Mouse (Mus musculus) midbrain, embryonic 15.5 days (tissue): ENCODE measurements at regions not wholly inside any gene's neighbourhood (a gene's known extent, or its start where the extent isn't known, plus 50 kb on each side); places are given as distances from the start of the nearest gene placed in this dataset.
A peak's percentile ranks its signal among the peaks of the same experiment; 100 is the strongest.

ENCODE experiments used
- ATAC-seq: fragments of 200-750 bp; cut with Nextera tagmentation; replicated peaks from 2 replicates; pipeline ENCODE4 v1.8.0; 2017; ENCODE audit warnings: moderate TSS enrichment
- H3K27ac ChIP-seq: fragments of 300-500 bp; sonication (generic); 2 replicates; pipeline ENCODE4 v1.5.1; 2015; ENCODE audit warnings: mild to moderate bottlenecking, inconsistent platforms
- H3K27me3 ChIP-seq: fragments of 300-500 bp; sonication (generic); replicated peaks from 2 replicates; pipeline ENCODE4 v1.6.1; 2015; ENCODE audit warnings: inconsistent platforms
- H3K36me3 ChIP-seq: fragments of 300-500 bp; sonication (generic); replicated peaks from 2 replicates; pipeline ENCODE4 v1.6.1; 2015; ENCODE audit warnings: inconsistent platforms
- H3K4me1 ChIP-seq: fragments of 300-500 bp; sonication (generic); 2 replicates; pipeline ENCODE4 v1.6.1; 2015; ENCODE audit warnings: inconsistent platforms
- H3K4me2 ChIP-seq: fragments of 300-500 bp; sonication (generic); 2 replicates; pipeline ENCODE4 v1.6.1; 2015; ENCODE audit warnings: inconsistent platforms, mild to moderate bottlenecking, moderate library complexity
- H3K4me3 ChIP-seq: fragments of 300-500 bp; sonication (generic); 2 replicates; pipeline ENCODE4 v1.5.1; 2015; ENCODE audit warnings: mild to moderate bottlenecking, inconsistent platforms
- H3K9ac ChIP-seq: fragments of 300-500 bp; sonication (generic); 2 replicates; pipeline ENCODE4 v1.6.1; 2015; ENCODE audit warnings: mild to moderate bottlenecking, inconsistent platforms
- H3K9me3 ChIP-seq: fragments of 300-500 bp; sonication (generic); 2 replicates; pipeline ENCODE4 v1.6.1; 2016; ENCODE audit warnings: inconsistent platforms
- WGBS: fragments of 180-500 bp; shearing (Covaris S2); methylation state at CpG from one replicate; pipeline ENCODE4 v1.1.7; 2015; ENCODE audit warnings: mixed read lengths; 5-methylcytosine and 5-hydroxymethylcytosine counted together

GRCm38 (mm10) chr16:8117543-8118167 lies 307.3 kb downstream of the Tmem114 start:
- Histone ChIP-seq H3K4me3 (no peak overlapping the region), H3K27ac (no peak overlapping the region), H3K9ac (no peak overlapping the region), H3K27me3 (no peaks in the 10 kb centered on the region), H3K4me1 (no peaks in the 10 kb centered on the region), H3K9me3 (no peaks in the 10 kb centered on the region), H3K4me2 (no peak overlapping the region), H3K36me3 (no peaks in the 10 kb centered on the region)
- WGBS = 55% methylated on average over 11 of the region's 11 CpGs
- no peak for ATAC-seq

DNA sequence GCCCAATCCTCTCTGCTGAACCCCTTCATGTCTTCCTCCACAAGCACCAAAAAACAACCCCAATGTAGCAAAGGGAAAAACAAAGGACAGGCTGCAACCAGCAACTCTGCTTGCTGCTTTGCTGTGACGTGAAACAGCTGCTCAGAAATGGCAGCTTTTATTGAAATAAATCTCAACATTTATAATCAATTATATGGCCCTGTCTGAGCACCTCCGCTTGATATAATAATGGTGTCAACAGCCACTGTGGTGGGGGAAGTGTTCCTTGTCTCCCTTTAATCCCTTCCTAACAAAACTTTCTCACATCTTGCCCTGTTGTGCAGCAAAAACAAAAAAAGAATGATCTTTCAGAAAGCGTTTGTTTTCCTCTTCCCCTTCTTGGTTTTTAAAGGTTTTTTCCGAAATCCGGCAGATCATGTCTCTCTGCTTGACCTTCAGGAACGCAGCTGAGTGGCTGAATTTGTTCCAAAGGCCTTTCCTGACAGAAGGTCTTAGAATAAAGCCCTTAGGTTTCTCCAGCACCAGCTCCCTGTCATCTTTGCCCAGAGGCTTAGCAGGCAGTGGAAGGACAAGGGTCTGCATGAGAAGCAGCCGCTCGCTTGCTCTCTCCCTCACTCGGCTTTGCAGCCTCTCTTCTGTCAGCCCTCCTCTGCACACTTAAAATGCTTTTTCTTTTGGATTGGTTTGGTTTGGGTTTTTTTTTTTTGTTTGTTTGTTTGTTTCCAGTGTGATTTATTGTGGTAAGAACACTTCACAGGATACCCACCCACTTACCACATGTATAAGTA lies 313.4 kb downstream of the Tmem114 start:
- no peaks in the 10 kb centered on the region for H3K36me3 ChIP-seq
- H3K9ac ChIP-seq = no peak overlapping the region
- no peaks in the 10 kb centered on the region for H3K27me3 ChIP-seq
- H3K9me3 ChIP-seq = no peaks in the 10 kb centered on the region
- WGBS = 33% methylated on average over 9 of the region's 9 CpGs
- H3K4me2 ChIP-seq = no peak overlapping the region
- H3K4me1 ChIP-seq = 0 out of 2 replicates have a peak, but pooled peaks cover 7% of the 10 kb centered on the region
- H3K27ac ChIP-seq = peak overlapping the region; percentile 39; the same call in 1 of the 2 replicates
- no peak overlapping the region for H3K4me3 ChIP-seq
- ATAC-seq = no peak

DNA sequence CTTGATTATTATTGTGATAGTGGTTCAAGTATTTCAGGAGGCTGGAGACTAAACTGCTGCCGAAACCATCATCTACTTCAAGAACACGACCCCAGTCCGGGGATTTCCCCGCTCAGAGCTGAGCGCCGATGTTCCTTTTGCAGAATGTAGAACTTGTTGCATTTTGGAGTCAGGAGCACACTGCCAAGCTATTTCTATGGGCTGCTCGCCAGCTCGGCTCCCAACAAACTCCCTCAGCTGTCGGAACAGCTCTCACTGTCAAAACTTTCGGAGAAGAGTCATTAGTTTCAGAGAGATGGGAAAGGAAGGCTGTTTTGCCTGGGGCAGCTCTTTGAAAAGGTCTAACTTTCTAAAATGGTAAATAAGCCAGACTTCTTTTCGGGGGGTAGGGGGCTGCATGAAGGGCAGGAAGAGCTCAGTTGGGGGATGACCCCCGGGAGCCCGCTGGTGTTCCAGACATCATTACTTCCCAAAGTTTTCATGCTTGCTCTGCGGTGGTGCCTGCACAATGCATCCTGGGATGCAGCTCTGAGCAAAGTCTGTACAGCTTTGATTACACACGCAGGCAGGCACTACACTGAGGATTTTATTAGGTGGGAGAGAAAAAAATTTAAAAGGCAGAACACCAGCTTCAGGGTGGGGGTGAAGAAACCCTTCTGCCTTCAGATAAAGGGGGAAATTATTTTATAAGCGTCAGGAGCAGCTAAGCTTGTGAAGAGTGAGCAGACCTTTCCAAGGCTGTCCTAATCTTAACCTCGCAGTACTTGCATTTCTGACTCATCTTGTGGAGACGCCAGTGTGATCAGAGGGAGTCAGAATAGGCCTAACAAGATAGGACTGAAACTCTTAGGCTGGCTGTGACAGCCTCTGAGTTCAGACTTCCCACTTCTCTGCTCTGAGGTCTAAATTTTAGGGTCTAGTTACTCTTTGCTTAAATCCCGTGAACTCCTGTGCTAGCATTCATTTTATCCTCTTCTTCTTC lies 316.5 kb downstream of the Tmem114 start:
- no peak for ATAC-seq

DNA sequence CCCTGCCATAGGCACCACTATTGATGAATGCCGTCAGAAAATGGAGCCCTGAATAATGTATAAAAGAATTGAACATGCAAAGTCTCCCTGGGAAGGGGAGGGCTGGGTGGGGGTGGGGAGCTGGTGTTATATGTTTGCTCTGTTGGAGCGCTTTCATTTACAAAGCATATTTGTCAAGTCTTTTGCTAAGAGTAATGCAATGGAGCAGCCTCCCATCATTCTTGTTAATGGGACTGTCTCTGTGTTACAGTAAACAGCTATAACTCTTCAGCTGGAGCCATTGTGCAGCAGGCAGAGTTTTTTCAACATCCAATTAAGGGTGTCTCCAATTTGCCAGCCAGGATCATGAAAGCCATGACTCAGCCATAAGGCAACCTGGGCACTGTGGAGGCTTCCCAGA lies 345.9 kb downstream of the Tmem114 start:
- WGBS = 63% methylated on average over 2 of the region's 2 CpGs
- Histone ChIP-seq H3K36me3 (no peaks in the 10 kb centered on the region), H3K4me2 (no peak overlapping the region), H3K4me3 (no peak overlapping the region), H3K27ac (no peak overlapping the region), H3K9ac (no peak overlapping the region), H3K4me1 (peaks cover 6% of the 10 kb centered on the region; the same call in 1 of the 2 replicates), H3K9me3 (no peaks in the 10 kb centered on the region), H3K27me3 (no peaks in the 10 kb centered on the region)
- no peak for ATAC-seq

More for the DNA sequence above, 316.5 kb downstream of the Tmem114 start:
- Histone ChIP-seq H3K9ac (no peak overlapping the region), H3K36me3 (no peaks in the 10 kb centered on the region), H3K9me3 (no peaks in the 10 kb centered on the region), H3K4me2 (no peak overlapping the region), H3K27ac (no peak overlapping the region), H3K4me3 (no peak overlapping the region), H3K4me1 (0 out of 2 replicates have a peak, but pooled peaks cover 7% of the 10 kb centered on the region), H3K27me3 (no peaks in the 10 kb centered on the region)
- 69% methylated on average over 19 of the region's 19 CpGs for WGBS

GRCm38 (mm10) chr16:8078461-8078860 lies 346.5 kb downstream of the Tmem114 start:
- 65% methylated on average over 3 of the region's 3 CpGs for WGBS
- H3K4me2 ChIP-seq = no peak overlapping the region
- H3K9ac ChIP-seq = no peak overlapping the region
- no peaks in the 10 kb centered on the region for H3K36me3 ChIP-seq
- no peaks in the 10 kb centered on the region for H3K9me3 ChIP-seq
- H3K27me3 ChIP-seq = no peaks in the 10 kb centered on the region
- peaks cover 6% of the 10 kb centered on the region; the same call in 1 of the 2 replicates for H3K4me1 ChIP-seq
- H3K27ac ChIP-seq = no peak overlapping the region
- no peak overlapping the region for H3K4me3 ChIP-seq
- no peak for ATAC-seq

GRCm38 (mm10) chr16:8074729-8075128 lies 350.2 kb downstream of the Tmem114 start:
- no peak overlapping the region for H3K4me2 ChIP-seq
- ATAC-seq = no peak
- H3K4me3 ChIP-seq = no peak overlapping the region
- peak overlapping the region; percentile 34 for H3K27ac ChIP-seq
- no peaks in the 10 kb centered on the region for H3K9me3 ChIP-seq
- H3K4me1 ChIP-seq = peaks cover 6% of the 10 kb centered on the region; the same call in 1 of the 2 replicates
- WGBS = 47% methylated on average over 4 of the region's 4 CpGs
- no peaks in the 10 kb centered on the region for H3K36me3 ChIP-seq
- H3K27me3 ChIP-seq = no peaks in the 10 kb centered on the region
- H3K9ac ChIP-seq = no peak overlapping the region

DNA sequence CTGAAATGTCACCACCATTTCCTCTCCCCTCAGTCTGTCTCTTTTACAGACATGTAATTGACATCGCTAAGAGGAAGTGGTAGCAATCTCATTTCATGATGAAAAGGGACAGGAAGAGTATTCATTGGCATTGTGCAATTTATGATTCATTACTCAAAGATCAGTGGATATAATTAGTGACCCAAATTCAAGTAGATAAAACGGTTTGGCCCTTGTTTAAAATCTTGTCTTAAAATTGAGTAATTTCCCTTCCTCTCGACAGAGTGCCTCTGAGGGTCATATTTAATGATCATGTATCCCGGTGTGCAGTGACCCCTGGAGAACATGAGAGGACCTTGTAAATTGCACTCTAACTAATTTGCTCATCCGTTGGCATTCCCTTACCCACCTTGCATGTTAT lies 371.0 kb downstream of the Tmem114 start:
- Histone ChIP-seq H3K4me3 (no peak overlapping the region), H3K9me3 (no peaks in the 10 kb centered on the region), H3K4me2 (no peak overlapping the region), H3K9ac (no peak overlapping the region), H3K27me3 (no peaks in the 10 kb centered on the region), H3K36me3 (no peaks in the 10 kb centered on the region), H3K4me1 (no peaks in the 10 kb centered on the region), H3K27ac (no peak overlapping the region)
- 62% methylated on average over 5 of the region's 5 CpGs for WGBS
- no peak for ATAC-seq

GRCm38 (mm10) chr16:8008966-8009365 lies 416.0 kb downstream of the Tmem114 start:
- Histone ChIP-seq H3K9me3 (no peaks in the 10 kb centered on the region), H3K27ac (no peak overlapping the region), H3K36me3 (no peaks in the 10 kb centered on the region), H3K4me2 (no peak overlapping the region), H3K9ac (no peak overlapping the region), H3K4me1 (no peaks in the 10 kb centered on the region), H3K27me3 (no peaks in the 10 kb centered on the region), H3K4me3 (no peak overlapping the region)
- no peak for ATAC-seq
- WGBS = 72% methylated on average over 3 of the region's 3 CpGs

GRCm38 (mm10) chr16:8006631-8007030 lies 418.3 kb downstream of the Tmem114 start:
- H3K27ac ChIP-seq = no peak overlapping the region
- WGBS = 88% methylated on average over 3 of the region's 3 CpGs
- ATAC-seq = no peak

DNA sequence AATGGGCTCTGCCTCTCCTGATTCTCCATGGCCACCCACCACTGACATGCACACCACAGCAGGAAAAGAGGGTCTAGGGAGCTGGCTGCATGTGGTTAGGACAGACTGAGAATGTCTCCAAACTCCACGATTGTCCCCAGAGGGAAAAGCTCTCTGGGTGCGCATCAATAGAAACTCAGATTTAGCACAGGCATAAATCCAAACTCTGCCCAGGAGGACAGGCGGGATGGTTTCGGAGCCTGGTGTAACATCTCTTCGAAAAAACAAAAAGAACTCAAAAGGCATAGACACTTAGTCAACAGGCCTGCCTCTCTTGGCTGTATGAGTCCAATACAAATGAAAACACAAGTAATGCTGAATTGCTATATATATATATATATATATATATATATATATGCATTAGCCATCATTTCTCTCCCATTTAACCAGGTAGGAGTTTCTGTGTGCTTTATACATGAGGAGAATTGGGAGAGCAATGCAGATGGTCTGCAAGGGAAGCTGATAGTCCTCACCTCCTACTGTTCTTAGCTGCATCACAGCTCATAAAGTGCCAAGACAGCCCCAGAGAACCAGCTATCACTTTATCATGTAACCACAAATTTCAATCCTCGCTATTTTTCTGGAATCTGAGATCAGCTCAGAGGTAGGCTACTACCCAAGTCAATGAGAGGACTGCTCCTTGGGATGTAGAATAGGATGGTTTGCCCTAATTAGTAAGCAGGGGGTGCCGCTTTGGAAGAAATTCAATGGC lies 422.4 kb downstream of the Tmem114 start:
- 90% methylated on average over 7 of the region's 7 CpGs for WGBS
- no peak for ATAC-seq
- no peak overlapping the region for H3K4me3 ChIP-seq
- no peaks in the 10 kb centered on the region for H3K4me1 ChIP-seq
- no peak overlapping the region for H3K27ac ChIP-seq
- H3K4me2 ChIP-seq = no peak overlapping the region
- H3K9ac ChIP-seq = no peak overlapping the region
- H3K27me3 ChIP-seq = no peaks in the 10 kb centered on the region
- H3K9me3 ChIP-seq = no peaks in the 10 kb centered on the region
- no peaks in the 10 kb centered on the region for H3K36me3 ChIP-seq

More at GRCm38 (mm10) chr16:8006631-8007030, 418.3 kb downstream of the Tmem114 start:
- H3K9ac ChIP-seq = no peak overlapping the region
- no peak overlapping the region for H3K4me3 ChIP-seq
- H3K27me3 ChIP-seq = no peaks in the 10 kb centered on the region
- H3K4me1 ChIP-seq = no peaks in the 10 kb centered on the region
- H3K36me3 ChIP-seq = no peaks in the 10 kb centered on the region
- no peaks in the 10 kb centered on the region for H3K9me3 ChIP-seq
- no peak overlapping the region for H3K4me2 ChIP-seq

DNA sequence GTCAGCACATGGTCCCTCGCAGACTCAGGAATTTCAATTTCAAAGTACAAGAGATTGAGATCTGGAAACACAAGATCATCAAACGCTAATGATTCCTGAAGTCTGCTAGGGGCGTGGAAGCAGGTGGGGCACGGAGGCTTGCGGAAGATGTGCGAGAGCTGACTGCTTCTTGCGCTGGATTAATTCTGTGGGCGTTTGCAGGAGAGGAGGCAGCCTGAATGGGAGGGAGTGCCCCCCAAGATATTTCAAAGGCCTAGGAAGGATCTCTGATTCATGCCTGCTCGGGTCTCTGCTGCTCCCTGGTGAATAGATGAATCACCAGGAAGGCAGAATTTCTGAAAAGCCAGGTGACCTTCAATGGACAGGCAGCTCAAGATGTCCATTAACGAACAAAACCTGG lies 442.1 kb downstream of the Tmem114 start:
- Histone ChIP-seq H3K4me3 (no peak overlapping the region), H3K4me2 (peak overlapping the region; percentile 16), H3K27me3 (no peaks in the 10 kb centered on the region), H3K27ac (no peak overlapping the region), H3K4me1 (peaks cover 10% of the 10 kb centered on the region), H3K9ac (no peak overlapping the region), H3K36me3 (no peaks in the 10 kb centered on the region), H3K9me3 (no peaks in the 10 kb centered on the region)
- ATAC-seq = 0 out of 2 replicates have a peak, but pooled peaks have one; percentile 45
- 34% methylated on average over 10 of the region's 10 CpGs for WGBS
